Mouse (Mus musculus) neural tube, embryonic 13.5 days (tissue): ENCODE data around the gene Col28a1. TPM values are rescaled to one million over a fixed set of nuclear protein-coding genes. Genes with fewer than 3 reads are reported as not detected.

Experiments
- ATAC-seq: fragments of 200-750 bp; cut with Nextera tagmentation; 2 replicates; pipeline ENCODE4 v1.8.0; 2017; ENCODE audit warnings: low read depth, mild to moderate bottlenecking, moderate TSS enrichment, moderate library complexity
- H3K27ac ChIP-seq: fragments of 300-500 bp; sonication (generic); replicated peaks from 2 replicates; pipeline ENCODE4 v1.5.1; 2015; ENCODE audit warnings: moderate library complexity, mild to moderate bottlenecking, inconsistent platforms
- H3K27me3 ChIP-seq: fragments of 300-500 bp; sonication (generic); 2 replicates; pipeline ENCODE4 v1.6.1; 2015; ENCODE audit warnings: mild to moderate bottlenecking, inconsistent platforms
- H3K36me3 ChIP-seq: fragments of 300-500 bp; sonication (generic); 2 replicates; pipeline ENCODE4 v1.6.1; 2015; ENCODE audit warnings: mild to moderate bottlenecking, inconsistent platforms
- H3K4me1 ChIP-seq: fragments of 300-500 bp; sonication (generic); replicated peaks from 2 replicates; pipeline ENCODE4 v1.6.1; 2015; ENCODE audit warnings: inconsistent platforms
- H3K4me2 ChIP-seq: fragments of 300-500 bp; sonication (generic); 2 replicates; pipeline ENCODE4 v1.6.1; 2015; ENCODE audit warnings: inconsistent platforms, mild to moderate bottlenecking, moderate library complexity
- H3K4me3 ChIP-seq: fragments of 300-500 bp; sonication (generic); 2 replicates; pipeline ENCODE4 v1.5.1; 2015; ENCODE audit warnings: mild to moderate bottlenecking, inconsistent platforms
- H3K9ac ChIP-seq: fragments of 300-500 bp; sonication (generic); 2 replicates; pipeline ENCODE4 v1.6.1; 2015; ENCODE audit warnings: moderate library complexity, mild to moderate bottlenecking, inconsistent platforms
- H3K9me3 ChIP-seq: fragments of 300-500 bp; sonication (generic); 2 replicates; pipeline ENCODE4 v1.6.1; 2016; ENCODE audit warnings: inconsistent platforms
- WGBS: fragments of 180-500 bp; shearing (Covaris S2); methylation state at CpG from one replicate; pipeline ENCODE4 v1.1.7; 2015; 5-methylcytosine and 5-hydroxymethylcytosine counted together
- polyA plus RNA-seq: library from polyadenylated mRNA; unstranded; fragments of >200 nt; fragmentation: Nextera tagmentation; extraction: Ambion mirVana; gene quantifications from 2 replicates; pipeline ENCODE4 v1.2.1, GENCODE M21; 2015

Gene Col28a1
- polyA plus RNA-seq, 1 experiment from 2014 or later: 7.4 TPM

GRCm38 (mm10) chr6:8172101-8172500 is 20.3 kb downstream of the Col28a1 start:
- no peak for ATAC-seq
- peaks cover 5% of the 10 kb centered on the region; the same call in 1 of the 2 replicates for H3K4me1 ChIP-seq
- H3K4me3 ChIP-seq: no peak overlapping the region
- no peak overlapping the region for H3K9ac ChIP-seq
- H3K9me3 ChIP-seq: no peaks in the 10 kb centered on the region
- H3K27me3 ChIP-seq: no peaks in the 10 kb centered on the region
- H3K27ac ChIP-seq: no peak overlapping the region
- WGBS: 61% methylated on average over 1 of the region's 1 CpGs
- no peaks in the 10 kb centered on the region for H3K36me3 ChIP-seq
- H3K4me2 ChIP-seq: no peak overlapping the region

GRCm38 (mm10) chr6:8164741-8165140 is 27.7 kb downstream of the Col28a1 start:
- no peaks in the 10 kb centered on the region for H3K9me3 ChIP-seq
- ATAC-seq: no peak
- no peak overlapping the region for H3K4me3 ChIP-seq
- H3K27me3 ChIP-seq: no peaks in the 10 kb centered on the region
- no peak overlapping the region for H3K27ac ChIP-seq
- H3K9ac ChIP-seq: no peak overlapping the region
- 61% methylated on average over 1 of the region's 1 CpGs for WGBS
- no peaks in the 10 kb centered on the region for H3K36me3 ChIP-seq
- H3K4me1 ChIP-seq: no peaks in the 10 kb centered on the region; the same call in 1 of the 2 replicates
- H3K4me2 ChIP-seq: no peak overlapping the region

- Histone ChIP-seq H3K27me3 (no peaks in the 10 kb centered on the region), H3K4me1 (no peaks in the 10 kb centered on the region), H3K9ac (no peak overlapping the region), H3K27ac (no peak overlapping the region), H3K4me2 (no peak overlapping the region), H3K4me3 (no peak overlapping the region), H3K9me3 (no peaks in the 10 kb centered on the region), H3K36me3 (no peaks in the 10 kb centered on the region)
- 68% methylated on average over 2 of the region's 2 CpGs for WGBS
- no peak for ATAC-seq
Measured at GRCm38 (mm10) chr6:8160001-8160400, 32.4 kb downstream of the Col28a1 start.

GRCm38 (mm10) chr6:8157121-8157520 is 35.3 kb downstream of the Col28a1 start:
- Histone ChIP-seq H3K36me3 (no peaks in the 10 kb centered on the region), H3K27ac (no peak overlapping the region)

GRCm38 (mm10) chr6:8152551-8153361 is 39.7 kb downstream of the Col28a1 start:
- Histone ChIP-seq H3K9ac (no peak overlapping the region), H3K36me3 (no peaks in the 10 kb centered on the region), H3K9me3 (no peaks in the 10 kb centered on the region), H3K27me3 (no peaks in the 10 kb centered on the region), H3K27ac (peak overlapping the region; percentile 61; the same call in 1 of the 2 replicates), H3K4me1 (peaks cover 10% of the 10 kb centered on the region), H3K4me2 (no peak overlapping the region), H3K4me3 (no peak overlapping the region)
- WGBS: 42% methylated on average over 10 of the region's 10 CpGs
- peak; percentile 84 for ATAC-seq

More at GRCm38 (mm10) chr6:8157121-8157520, 35.3 kb downstream of the Col28a1 start:
- Histone ChIP-seq H3K4me1 (peaks cover 10% of the 10 kb centered on the region), H3K9ac (no peak overlapping the region), H3K4me2 (no peak overlapping the region), H3K9me3 (no peaks in the 10 kb centered on the region), H3K4me3 (no peak overlapping the region), H3K27me3 (no peaks in the 10 kb centered on the region)
- ATAC-seq: no peak

GRCm38 (mm10) chr6:8148916-8149315 is 43.5 kb downstream of the Col28a1 start:
- H3K9me3 ChIP-seq: no peaks in the 10 kb centered on the region
- WGBS: 82% methylated on average over 2 of the region's 2 CpGs
- H3K4me2 ChIP-seq: no peak overlapping the region
- H3K9ac ChIP-seq: no peak overlapping the region
- no peaks in the 10 kb centered on the region for H3K27me3 ChIP-seq
- no peak overlapping the region for H3K4me3 ChIP-seq
- no peak overlapping the region for H3K27ac ChIP-seq
- ATAC-seq: no peak
- no peaks in the 10 kb centered on the region for H3K36me3 ChIP-seq
- peaks cover 10% of the 10 kb centered on the region for H3K4me1 ChIP-seq

- no peaks in the 10 kb centered on the region for H3K9me3 ChIP-seq
- H3K27ac ChIP-seq: no peak overlapping the region
- ATAC-seq: no peak
- no peak overlapping the region for H3K9ac ChIP-seq
- H3K4me1 ChIP-seq: no peaks in the 10 kb centered on the region
- H3K4me3 ChIP-seq: no peak overlapping the region
- 40% methylated on average over 1 of the region's 1 CpGs for WGBS
- H3K4me2 ChIP-seq: no peak overlapping the region
- no peaks in the 10 kb centered on the region for H3K36me3 ChIP-seq
- H3K27me3 ChIP-seq: no peaks in the 10 kb centered on the region
Measured at GRCm38 (mm10) chr6:8141881-8142280, 50.5 kb downstream of the Col28a1 start.

- Histone ChIP-seq H3K4me1 (no peaks in the 10 kb centered on the region), H3K4me2 (no peak overlapping the region), H3K27me3 (no peaks in the 10 kb centered on the region), H3K9ac (no peak overlapping the region), H3K36me3 (no peaks in the 10 kb centered on the region), H3K4me3 (no peak overlapping the region), H3K27ac (no peak overlapping the region), H3K9me3 (no peaks in the 10 kb centered on the region)
- 67% methylated on average over 7 of the region's 7 CpGs for WGBS
- ATAC-seq: no peak
Measured at GRCm38 (mm10) chr6:8130149-8130548, 62.3 kb downstream of the Col28a1 start.

GRCm38 (mm10) chr6:8128164-8128563 is 64.3 kb downstream of the Col28a1 start:
- Histone ChIP-seq H3K9ac (no peak overlapping the region), H3K27ac (no peak overlapping the region), H3K4me1 (no peaks in the 10 kb centered on the region), H3K4me3 (no peak overlapping the region), H3K9me3 (no peaks in the 10 kb centered on the region), H3K36me3 (no peaks in the 10 kb centered on the region), H3K27me3 (no peaks in the 10 kb centered on the region), H3K4me2 (no peak overlapping the region)
- no peak for ATAC-seq
- WGBS: 95% methylated on average over 1 of the region's 1 CpGs

- no peaks in the 10 kb centered on the region for H3K27me3 ChIP-seq
- 44% methylated on average over 3 of the region's 3 CpGs for WGBS
- no peak overlapping the region for H3K4me2 ChIP-seq
- ATAC-seq: no peak
- H3K9me3 ChIP-seq: no peaks in the 10 kb centered on the region
- H3K9ac ChIP-seq: no peak overlapping the region
- no peak overlapping the region for H3K27ac ChIP-seq
- H3K4me1 ChIP-seq: no peaks in the 10 kb centered on the region
- no peak overlapping the region for H3K4me3 ChIP-seq
- no peaks in the 10 kb centered on the region for H3K36me3 ChIP-seq
Measured at GRCm38 (mm10) chr6:8126545-8126944, 65.9 kb downstream of the Col28a1 start.

- no peaks in the 10 kb centered on the region for H3K9me3 ChIP-seq
- H3K36me3 ChIP-seq: no peaks in the 10 kb centered on the region
- H3K4me2 ChIP-seq: no peak overlapping the region
- no peak overlapping the region for H3K27ac ChIP-seq
- no peak overlapping the region for H3K9ac ChIP-seq
- ATAC-seq: no peak
- H3K4me1 ChIP-seq: 0 out of 2 replicates have a peak, but pooled peaks cover 3% of the 10 kb centered on the region
- 58% methylated on average over 2 of the region's 2 CpGs for WGBS
- no peak overlapping the region for H3K4me3 ChIP-seq
- no peaks in the 10 kb centered on the region for H3K27me3 ChIP-seq
Measured at GRCm38 (mm10) chr6:8119116-8119515, 73.3 kb downstream of the Col28a1 start.

GRCm38 (mm10) chr6:8118577-8118976 is 73.8 kb downstream of the Col28a1 start:
- H3K27ac ChIP-seq: no peak overlapping the region

More at GRCm38 (mm10) chr6:8118577-8118976, 73.8 kb downstream of the Col28a1 start:
- Histone ChIP-seq H3K27me3 (no peaks in the 10 kb centered on the region), H3K4me3 (no peak overlapping the region), H3K9me3 (no peaks in the 10 kb centered on the region), H3K4me2 (no peak overlapping the region), H3K36me3 (no peaks in the 10 kb centered on the region), H3K9ac (no peak overlapping the region), H3K4me1 (0 out of 2 replicates have a peak, but pooled peaks cover 3% of the 10 kb centered on the region)
- 79% methylated on average over 2 of the region's 2 CpGs for WGBS
- no peak for ATAC-seq
